Mouse (Mus musculus): ENCODE measurements around the gene Ddx39b. TPM values are rescaled to one million over a fixed set of nuclear protein-coding genes. Genes with fewer than 3 reads are reported as not detected.

Ddx39b gene
- total and polyA plus RNA-seq, 2 experiments from 2014 or later: 336 to 382 TPM

- peaks cover 19% of the 10 kb centered on the region for H3K36me3 ChIP-seq (ENCODE audit: insufficient read depth)
- no peak overlapping the region for H3K4me2 ChIP-seq (ENCODE audit: low read depth)
- no peak overlapping the region for H3K27ac ChIP-seq (ENCODE audit: low read depth, low read length)
- no peak overlapping the region for H3K4me3 ChIP-seq (ENCODE audit: low read depth, low read length)
- H3K9me3 ChIP-seq (ENCODE audit: low read length): no peaks in the 10 kb centered on the region
- TF ChIP-seq CTCF (IDR thresholded peaks at IDR 0.05; ENCODE audit: low read depth): no peak
- 82% methylated on average over 18 of the region's 18 CpGs for WGBS
- H3K27me3 ChIP-seq (ENCODE audit: insufficient read depth, low read length): no peaks in the 10 kb centered on the region
- no peaks in the 10 kb centered on the region for H3K4me1 ChIP-seq (ENCODE audit: insufficient read depth)
- DNase-seq (no peak), ATAC-seq (no peak)
- H3K9ac ChIP-seq: no peak overlapping the region
These were observed 22.9 kb upstream of the Ddx39b start for GRCm38 (mm10) chr17:35218516-35219193.

GRCm38 (mm10) chr17:35219601-35220041 lies 21.9 kb upstream of the Ddx39b start:
- Histone ChIP-seq H3K4me2 (ENCODE audit: low read depth) (no peak overlapping the region), H3K9me3 (ENCODE audit: low read length) (no peaks in the 10 kb centered on the region), H3K27ac (ENCODE audit: low read depth, low read length) (no peak overlapping the region), H3K27me3 (ENCODE audit: insufficient read depth, low read length) (no peaks in the 10 kb centered on the region), H3K4me3 (ENCODE audit: low read depth, low read length) (no peak overlapping the region), H3K36me3 (ENCODE audit: insufficient read depth) (peaks cover 19% of the 10 kb centered on the region), H3K9ac (no peak overlapping the region), H3K4me1 (ENCODE audit: insufficient read depth) (no peaks in the 10 kb centered on the region)
- DNase-seq (no peak), ATAC-seq (no peak)
- TF ChIP-seq CTCF (IDR thresholded peaks at IDR 0.05; ENCODE audit: low read depth): no peak
- 91% methylated on average over 6 of the region's 6 CpGs for WGBS

- TF ChIP-seq CTCF (IDR thresholded peaks at IDR 0.05; ENCODE audit: low read depth): no peak
- no peak within 1 kb of the TSS for H3K9ac ChIP-seq
- no peaks in the 10 kb centered on the region for H3K4me1 ChIP-seq (ENCODE audit: insufficient read depth)
- 80% methylated on average over 25 of the region's 28 CpGs for WGBS
- ATAC-seq (no peak), DNase-seq (no peak)
- H3K27ac ChIP-seq (ENCODE audit: low read depth, low read length): no peak within 1 kb of the TSS
- no peaks in the 10 kb centered on the region for H3K27me3 ChIP-seq (ENCODE audit: insufficient read depth, low read length)
- H3K4me3 ChIP-seq (ENCODE audit: low read depth, low read length): no peak within 1 kb of the TSS
- H3K9me3 ChIP-seq (ENCODE audit: low read length): no peaks in the 10 kb centered on the region
- H3K4me2 ChIP-seq (ENCODE audit: low read depth): no peak within 1 kb of the TSS
- H3K36me3 ChIP-seq (ENCODE audit: insufficient read depth): peaks cover 21% of the 10 kb centered on the region
These were observed 21.2 kb upstream of the Ddx39b start, which contains the start of gene Gm16181 for GRCm38 (mm10) chr17:35220156-35220952. Gene Gm16181 (plus strand): TSS chr17:35220834.

GRCm38 (mm10) chr17:35222299-35222698 lies 19.2 kb upstream of the Ddx39b start:
- Histone ChIP-seq H3K4me1 (ENCODE audit: insufficient read depth) (no peaks in the 10 kb centered on the region), H3K36me3 (ENCODE audit: insufficient read depth) (peaks cover 28% of the 10 kb centered on the region), H3K4me3 (ENCODE audit: low read depth, low read length) (no peak overlapping the region), H3K4me2 (ENCODE audit: low read depth) (no peak overlapping the region), H3K9ac (no peak overlapping the region), H3K27me3 (ENCODE audit: insufficient read depth, low read length) (no peaks in the 10 kb centered on the region), H3K27ac (ENCODE audit: low read depth, low read length) (no peak overlapping the region), H3K9me3 (ENCODE audit: low read length) (no peaks in the 10 kb centered on the region)
- DNase-seq (no peak), ATAC-seq (no peak)
- TF ChIP-seq CTCF (IDR thresholded peaks at IDR 0.05; ENCODE audit: low read depth): no peak
- 81% methylated on average over 6 of the region's 6 CpGs for WGBS

GRCm38 (mm10) chr17:35224641-35225040 lies 16.9 kb upstream of the Ddx39b start:
- H3K4me1 ChIP-seq (ENCODE audit: insufficient read depth): no peaks in the 10 kb centered on the region
- no peaks in the 10 kb centered on the region for H3K9me3 ChIP-seq (ENCODE audit: low read length)
- H3K27ac ChIP-seq (ENCODE audit: low read depth, low read length): no peak overlapping the region
- 95% methylated on average over 4 of the region's 4 CpGs for whole genome bisulfite sequencing
- no peaks in the 10 kb centered on the region for H3K27me3 ChIP-seq (ENCODE audit: insufficient read depth, low read length)
- no peak for ATAC-seq
- H3K36me3 ChIP-seq (ENCODE audit: insufficient read depth): peaks cover 39% of the 10 kb centered on the region
- no peak overlapping the region for H3K4me3 ChIP-seq (ENCODE audit: low read depth, low read length)
- H3K9ac ChIP-seq: no peak overlapping the region
- TF ChIP-seq CTCF (IDR thresholded peaks at IDR 0.05; ENCODE audit: low read depth): no peak
- DNase-seq: no peak
- no peak overlapping the region for H3K4me2 ChIP-seq (ENCODE audit: low read depth)

GRCm38 (mm10) chr17:35225456-35225855 lies 16.1 kb upstream of the Ddx39b start:
- Histone ChIP-seq H3K9ac (no peak overlapping the region), H3K27me3 (ENCODE audit: insufficient read depth, low read length) (no peaks in the 10 kb centered on the region), H3K4me2 (ENCODE audit: low read depth) (no peak overlapping the region), H3K4me1 (ENCODE audit: insufficient read depth) (no peaks in the 10 kb centered on the region), H3K27ac (ENCODE audit: low read depth, low read length) (no peak overlapping the region), H3K4me3 (ENCODE audit: low read depth, low read length) (no peak overlapping the region), H3K9me3 (ENCODE audit: low read length) (no peaks in the 10 kb centered on the region), H3K36me3 (ENCODE audit: insufficient read depth) (peaks cover 37% of the 10 kb centered on the region)
- no peak for TF ChIP-seq CTCF (IDR thresholded peaks at IDR 0.05; ENCODE audit: low read depth)
- ATAC-seq: no peak
- DNase-seq: no peak
- 94% methylated on average over 5 of the region's 5 CpGs for WGBS

GRCm38 (mm10) chr17:35226561-35227046 lies 14.9 kb upstream of the Ddx39b start:
- Histone ChIP-seq H3K9me3 (ENCODE audit: low read length) (no peaks in the 10 kb centered on the region), H3K4me3 (ENCODE audit: low read depth, low read length) (no peak overlapping the region), H3K4me2 (ENCODE audit: low read depth) (no peak overlapping the region), H3K27me3 (ENCODE audit: insufficient read depth, low read length) (no peaks in the 10 kb centered on the region), H3K36me3 (ENCODE audit: insufficient read depth) (peaks cover 42% of the 10 kb centered on the region), H3K9ac (no peak overlapping the region), H3K27ac (ENCODE audit: low read depth, low read length) (no peak overlapping the region), H3K4me1 (ENCODE audit: insufficient read depth) (no peaks in the 10 kb centered on the region)
- 90% methylated on average over 14 of the region's 14 CpGs for WGBS
- ATAC-seq (no peak), DNase-seq (no peak)
- no peak for TF ChIP-seq CTCF (IDR thresholded peaks at IDR 0.05; ENCODE audit: low read depth)
